Mouse (Mus musculus) midbrain, embryonic 13.5 days (tissue): ENCODE results near the gene Arhgap10. TPM values are rescaled to one million over a fixed set of nuclear protein-coding genes. Genes with fewer than 3 reads are reported as not detected.

Source experiments
- ATAC-seq: fragments of 200-750 bp; cut with Nextera tagmentation; 2 replicates; pipeline ENCODE4 v1.8.0; 2017; ENCODE audit warnings: mild to moderate bottlenecking, moderate TSS enrichment, moderate library complexity
- H3K27ac ChIP-seq: fragments of 300-500 bp; sonication (generic); 2 replicates; pipeline ENCODE4 v1.5.1; 2015; ENCODE audit warnings: inconsistent platforms, mild to moderate bottlenecking, moderate library complexity
- H3K27me3 ChIP-seq: fragments of 300-500 bp; sonication (generic); 2 replicates; pipeline ENCODE4 v1.6.1; 2015; ENCODE audit warnings: mild to moderate bottlenecking, inconsistent platforms
- H3K36me3 ChIP-seq: fragments of 300-500 bp; sonication (generic); 2 replicates; pipeline ENCODE4 v1.6.1; 2015; ENCODE audit warnings: mild to moderate bottlenecking, inconsistent platforms
- H3K4me1 ChIP-seq: fragments of 300-500 bp; sonication (generic); replicated peaks from 2 replicates; pipeline ENCODE4 v1.6.1; 2015; ENCODE audit warnings: inconsistent platforms
- H3K4me2 ChIP-seq: fragments of 300-500 bp; sonication (generic); replicated peaks from 2 replicates; pipeline ENCODE4 v1.6.1; 2015; ENCODE audit warnings: moderate library complexity, mild to moderate bottlenecking, inconsistent platforms
- H3K4me3 ChIP-seq: fragments of 300-500 bp; sonication (generic); replicated peaks from 2 replicates; pipeline ENCODE4 v1.5.1; 2015; ENCODE audit warnings: mild to moderate bottlenecking, inconsistent platforms
- H3K9ac ChIP-seq: fragments of 300-500 bp; sonication (generic); replicated peaks from 2 replicates; pipeline ENCODE4 v1.6.1; 2015; ENCODE audit warnings: mild to moderate bottlenecking, inconsistent platforms
- H3K9me3 ChIP-seq: fragments of 300-500 bp; sonication (generic); 2 replicates; pipeline ENCODE4 v1.6.1; 2016; ENCODE audit warnings: mild to moderate bottlenecking, inconsistent platforms
- WGBS: fragments of 180-500 bp; shearing (Covaris S2); methylation state at CpG from one replicate; pipeline ENCODE4 v1.1.7; 2015; 5-methylcytosine and 5-hydroxymethylcytosine counted together
- polyA plus RNA-seq: library from polyadenylated mRNA; unstranded; fragments of >200 nt; fragmentation: Nextera tagmentation; extraction: Ambion mirVana; gene quantifications from 2 replicates; pipeline ENCODE4 v1.2.1, GENCODE M21; 2015

Gene Arhgap10
- polyA plus RNA-seq, 1 experiment from 2014 or later: 4.7 TPM

GRCm38 (mm10) chr8:77370308-77370707 is 147.4 kb downstream of the Arhgap10 start:
- Histone ChIP-seq H3K4me2 (no peak overlapping the region), H3K9ac (no peak overlapping the region), H3K4me3 (no peak overlapping the region), H3K36me3 (no peaks in the 10 kb centered on the region), H3K9me3 (no peaks in the 10 kb centered on the region), H3K4me1 (peaks cover 11% of the 10 kb centered on the region), H3K27ac (no peak overlapping the region), H3K27me3 (no peaks in the 10 kb centered on the region)
- 7% methylated on average over 2 of the region's 2 CpGs for WGBS
- peak; percentile 46; the same call in 1 of the 2 replicates for ATAC-seq

- ATAC-seq: no peak
- Histone ChIP-seq H3K4me1 (peaks cover 8% of the 10 kb centered on the region), H3K27ac (no peak overlapping the region), H3K4me2 (no peak overlapping the region), H3K36me3 (no peaks in the 10 kb centered on the region), H3K4me3 (no peak overlapping the region), H3K9ac (no peak overlapping the region), H3K27me3 (no peaks in the 10 kb centered on the region), H3K9me3 (no peaks in the 10 kb centered on the region)
- 83% methylated on average over 7 of the region's 7 CpGs for WGBS
These were observed 148.1 kb downstream of the Arhgap10 start for GRCm38 (mm10) chr8:77369671-77370070.

GRCm38 (mm10) chr8:77367091-77367490 is 150.7 kb downstream of the Arhgap10 start:
- WGBS: 56% methylated on average over 3 of the region's 3 CpGs
- Histone ChIP-seq H3K9me3 (no peaks in the 10 kb centered on the region), H3K4me2 (no peak overlapping the region), H3K9ac (no peak overlapping the region), H3K27ac (no peak overlapping the region), H3K27me3 (no peaks in the 10 kb centered on the region), H3K36me3 (no peaks in the 10 kb centered on the region), H3K4me1 (peaks cover 8% of the 10 kb centered on the region), H3K4me3 (no peak overlapping the region)
- no peak for ATAC-seq

GRCm38 (mm10) chr8:77366446-77366845 is 151.3 kb downstream of the Arhgap10 start:
- H3K4me2 ChIP-seq: no peak overlapping the region
- no peak overlapping the region for H3K4me3 ChIP-seq
- no peak overlapping the region for H3K9ac ChIP-seq
- H3K4me1 ChIP-seq: peaks cover 8% of the 10 kb centered on the region
- H3K27ac ChIP-seq: no peak overlapping the region
- ATAC-seq: no peak
- no peaks in the 10 kb centered on the region for H3K36me3 ChIP-seq
- no peaks in the 10 kb centered on the region for H3K27me3 ChIP-seq
- 91% methylated on average over 4 of the region's 4 CpGs for WGBS
- no peaks in the 10 kb centered on the region for H3K9me3 ChIP-seq

- Histone ChIP-seq H3K9ac (no peak overlapping the region), H3K27ac (no peak overlapping the region), H3K9me3 (no peaks in the 10 kb centered on the region), H3K36me3 (no peaks in the 10 kb centered on the region), H3K4me1 (peaks cover 8% of the 10 kb centered on the region), H3K4me3 (no peak overlapping the region), H3K4me2 (no peak overlapping the region), H3K27me3 (no peaks in the 10 kb centered on the region)
- WGBS: 30% methylated on average over 6 of the region's 6 CpGs
- no peak for ATAC-seq
These were observed 151.8 kb downstream of the Arhgap10 start for GRCm38 (mm10) chr8:77365990-77366389.

GRCm38 (mm10) chr8:77364472-77364871 is 153.3 kb downstream of the Arhgap10 start:
- no peak for ATAC-seq
- WGBS: 91% methylated on average over 11 of the region's 11 CpGs

GRCm38 (mm10) chr8:77360853-77361252 is 156.9 kb downstream of the Arhgap10 start:
- Histone ChIP-seq H3K4me2 (no peak overlapping the region), H3K4me1 (no peaks in the 10 kb centered on the region), H3K27ac (no peak overlapping the region), H3K9ac (no peak overlapping the region), H3K36me3 (no peaks in the 10 kb centered on the region), H3K9me3 (no peaks in the 10 kb centered on the region), H3K27me3 (no peaks in the 10 kb centered on the region), H3K4me3 (no peak overlapping the region)
- ATAC-seq: no peak
- WGBS: 77% methylated on average over 5 of the region's 5 CpGs

More at GRCm38 (mm10) chr8:77364472-77364871, 153.3 kb downstream of the Arhgap10 start:
- no peak overlapping the region for H3K27ac ChIP-seq
- H3K4me2 ChIP-seq: no peak overlapping the region
- no peaks in the 10 kb centered on the region for H3K36me3 ChIP-seq
- H3K4me1 ChIP-seq: no peaks in the 10 kb centered on the region
- H3K4me3 ChIP-seq: no peak overlapping the region
- no peaks in the 10 kb centered on the region for H3K9me3 ChIP-seq
- H3K27me3 ChIP-seq: no peaks in the 10 kb centered on the region
- no peak overlapping the region for H3K9ac ChIP-seq

GRCm38 (mm10) chr8:77360423-77360822 is 157.3 kb downstream of the Arhgap10 start:
- WGBS: 92% methylated on average over 5 of the region's 5 CpGs
- ATAC-seq: no peak

GRCm38 (mm10) chr8:77357126-77357525 is 160.6 kb downstream of the Arhgap10 start:
- Histone ChIP-seq H3K27me3 (no peaks in the 10 kb centered on the region), H3K27ac (no peak overlapping the region), H3K4me3 (no peak overlapping the region), H3K4me1 (no peaks in the 10 kb centered on the region), H3K36me3 (no peaks in the 10 kb centered on the region), H3K4me2 (no peak overlapping the region), H3K9me3 (no peaks in the 10 kb centered on the region), H3K9ac (no peak overlapping the region)
- no peak for ATAC-seq
- WGBS: 77% methylated on average over 8 of the region's 8 CpGs

More at GRCm38 (mm10) chr8:77360423-77360822, 157.3 kb downstream of the Arhgap10 start:
- H3K9me3 ChIP-seq: no peaks in the 10 kb centered on the region
- no peaks in the 10 kb centered on the region for H3K36me3 ChIP-seq
- no peak overlapping the region for H3K4me3 ChIP-seq
- no peak overlapping the region for H3K27ac ChIP-seq
- H3K9ac ChIP-seq: no peak overlapping the region
- H3K27me3 ChIP-seq: no peaks in the 10 kb centered on the region
- no peaks in the 10 kb centered on the region for H3K4me1 ChIP-seq
- no peak overlapping the region for H3K4me2 ChIP-seq

- no peaks in the 10 kb centered on the region for H3K9me3 ChIP-seq
- ATAC-seq: no peak
- WGBS: 93% methylated on average over 5 of the region's 5 CpGs
These were observed 162.4 kb downstream of the Arhgap10 start for GRCm38 (mm10) chr8:77355344-77355743.

GRCm38 (mm10) chr8:77354189-77354588 is 163.6 kb downstream of the Arhgap10 start:
- H3K4me1 ChIP-seq: peaks cover 12% of the 10 kb centered on the region; the same call in 1 of the 2 replicates
- 90% methylated on average over 1 of the region's 1 CpGs for WGBS
- ATAC-seq: no peak

More at GRCm38 (mm10) chr8:77355344-77355743, 162.4 kb downstream of the Arhgap10 start:
- Histone ChIP-seq H3K4me2 (no peak overlapping the region), H3K27me3 (no peaks in the 10 kb centered on the region), H3K4me3 (no peak overlapping the region), H3K4me1 (0 out of 2 replicates have a peak, but pooled peaks cover 7% of the 10 kb centered on the region), H3K27ac (no peak overlapping the region), H3K36me3 (no peaks in the 10 kb centered on the region), H3K9ac (no peak overlapping the region)

GRCm38 (mm10) chr8:77351177-77351860 is 166.4 kb downstream of the Arhgap10 start:
- Histone ChIP-seq H3K27ac (no peak overlapping the region), H3K36me3 (no peaks in the 10 kb centered on the region), H3K4me1 (peaks cover 12% of the 10 kb centered on the region; the same call in 1 of the 2 replicates), H3K27me3 (no peaks in the 10 kb centered on the region), H3K4me3 (no peak overlapping the region), H3K9me3 (no peaks in the 10 kb centered on the region), H3K4me2 (no peak overlapping the region), H3K9ac (no peak overlapping the region)
- ATAC-seq: no peak
- WGBS: 84% methylated on average over 9 of the region's 9 CpGs

More at GRCm38 (mm10) chr8:77354189-77354588, 163.6 kb downstream of the Arhgap10 start:
- Histone ChIP-seq H3K27me3 (no peaks in the 10 kb centered on the region), H3K36me3 (no peaks in the 10 kb centered on the region), H3K4me2 (no peak overlapping the region), H3K9ac (no peak overlapping the region), H3K9me3 (no peaks in the 10 kb centered on the region), H3K4me3 (no peak overlapping the region), H3K27ac (no peak overlapping the region)
